Mouse (Mus musculus) megakaryocyte, embryonic 14.5 days (primary cell): Measurements from ENCODE around the gene Akt2.

Source experiments
- FLI1 ChIP-seq: IDR thresholded peaks from 2 replicates; pipeline ENCODE4 v1.6.1; 2012; ENCODE audit warnings: low read length, inconsistent platforms, mixed read lengths
- GATA1 ChIP-seq: IDR thresholded peaks from 3 replicates; pipeline ENCODE4 v1.6.1; 2012; ENCODE audit warnings: mixed read lengths, low read length, inconsistent platforms, borderline replicate concordance

GRCm38 (mm10) chr7:27606481-27607254 lies 15.3 kb downstream of the Akt2 start:
- TF ChIP-seq GATA1, result no peak
- TF ChIP-seq FLI1, result no peak
